Mouse (Mus musculus) hindbrain, postnatal 0 days (tissue): ENCODE results near the gene Srsf4. TPM values are rescaled to one million over a fixed set of nuclear protein-coding genes. Genes with fewer than 3 reads are reported as not detected.

ENCODE experiments used
- ATAC-seq: fragments of 200-750 bp; cut with Nextera tagmentation; 2 replicates; pipeline ENCODE4 v1.8.0; 2017; ENCODE audit warnings: mild to moderate bottlenecking, moderate TSS enrichment, moderate library complexity
- DNase-seq: peaks from one replicate; pipeline ENCODE4 v3.0.0-alpha.2; 2015; ENCODE audit warnings: low spot score
- H3K27ac ChIP-seq: fragments of 300-500 bp; sonication (generic); 2 replicates; pipeline ENCODE4 v1.5.1; 2014; ENCODE audit warnings: mild to moderate bottlenecking
- H3K27me3 ChIP-seq: fragments of 300-500 bp; sonication (generic); 2 replicates; pipeline ENCODE4 v1.6.1; 2014; ENCODE audit warnings: low read length, mixed read lengths; ENCODE audit not compliant: insufficient read depth
- H3K36me3 ChIP-seq: fragments of 300-500 bp; sonication (generic); 2 replicates; pipeline ENCODE4 v1.6.1; 2014; ENCODE audit warnings: low read length, mixed read lengths; ENCODE audit not compliant: insufficient read depth
- H3K4me1 ChIP-seq: fragments of 300-500 bp; sonication (generic); 2 replicates; pipeline ENCODE4 v1.6.1; 2014; ENCODE audit warnings: antibody characterized with exemption, low read length, mixed read lengths; ENCODE audit not compliant: insufficient read depth
- H3K4me2 ChIP-seq: fragments of 300-500 bp; sonication (generic); 2 replicates; pipeline ENCODE4 v1.6.1; 2014; ENCODE audit warnings: low read depth, mild to moderate bottlenecking, low read length, moderate library complexity, mixed read lengths
- H3K4me3 ChIP-seq: fragments of 300-500 bp; sonication (generic); 2 replicates; pipeline ENCODE4 v1.5.1; 2014; ENCODE audit warnings: low read length
- H3K9ac ChIP-seq: fragments of 300-500 bp; sonication (generic); replicated peaks from 2 replicates; pipeline ENCODE4 v1.6.1; 2014; ENCODE audit warnings: mild to moderate bottlenecking, low read length, moderate library complexity, mixed read lengths
- H3K9me3 ChIP-seq: fragments of 300-500 bp; sonication (generic); 2 replicates; pipeline ENCODE4 v1.6.1; 2016; ENCODE audit warnings: low read length, mixed read lengths
- CTCF ChIP-seq: IDR thresholded peaks from 2 replicates; pipeline ENCODE4 v1.5.1; 2016; ENCODE audit warnings: antibody characterized with exemption, control low read depth, low read depth
- WGBS: fragments of 180-500 bp; shearing (Covaris S2); extraction: QIAGEN DNeasy Blood & Tissue Kit; methylation state at CpG from one replicate; pipeline ENCODE4 v1.1.7; 2014; 5-methylcytosine and 5-hydroxymethylcytosine counted together
- polyA plus RNA-seq: library from polyadenylated mRNA; unstranded; fragments of >200 nt; fragmentation: Nextera tagmentation; extraction: Ambion mirVana; gene quantifications from 2 replicates; pipeline ENCODE4 v1.2.1, GENCODE M21; 2015
- total RNA-seq: library from RNA; depleted of rRNA; stranded (reverse); fragments of >200 nt; gene quantifications from 2 replicates; pipeline ENCODE4 v1.2.3, GENCODE M21; 2014

The Srsf4 gene
- total and polyA plus RNA-seq, 2 experiments from 2014 or later, result 25.9 to 76.0 TPM

DNA sequence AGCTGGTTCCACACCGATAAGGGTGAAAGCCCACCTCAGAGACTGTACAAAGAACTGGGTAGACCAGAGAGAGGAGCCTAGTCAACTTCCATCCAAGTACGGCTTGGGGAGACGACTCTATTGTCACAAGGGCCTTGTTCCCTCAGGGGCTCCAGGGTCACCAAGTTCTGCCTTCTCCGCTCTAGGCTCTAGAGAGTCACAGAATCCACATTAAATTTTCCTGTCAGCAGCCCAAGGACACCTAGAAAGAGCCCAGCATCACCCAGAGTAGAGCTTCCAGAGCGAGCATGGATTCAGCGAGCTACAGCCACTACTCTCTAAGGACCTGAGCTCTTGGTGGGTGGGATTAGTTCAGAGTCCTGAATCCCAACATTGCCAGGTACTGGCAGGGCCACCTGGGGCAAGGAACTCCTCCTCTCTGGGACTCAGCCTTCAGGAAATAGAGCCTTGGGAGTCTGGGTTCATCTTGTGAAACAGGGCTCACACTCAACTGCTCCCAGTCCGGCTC is 44.7 kb downstream of the Srsf4 start:
- peaks cover 4% of the 10 kb centered on the region; the same call in 1 of the 2 replicates for H3K36me3 ChIP-seq
- no peak overlapping the region for H3K9ac ChIP-seq
- H3K27me3 ChIP-seq, result peaks cover 44% of the 10 kb centered on the region
- no peak overlapping the region for H3K4me2 ChIP-seq
- ATAC-seq, result no peak
- TF ChIP-seq CTCF, result no peak
- no peaks in the 10 kb centered on the region for H3K9me3 ChIP-seq
- peaks cover 7% of the 10 kb centered on the region; the same call in 1 of the 2 replicates for H3K4me1 ChIP-seq
- no peak overlapping the region for H3K27ac ChIP-seq
- H3K4me3 ChIP-seq, result no peak overlapping the region
- DNase-seq, result no peak
- 75% methylated on average over 7 of the region's 7 CpGs for WGBS

- peaks cover 6% of the 10 kb centered on the region; the same call in 1 of the 2 replicates for H3K36me3 ChIP-seq
- no peak overlapping the region for H3K27ac ChIP-seq
- no peak for TF ChIP-seq CTCF
- no peak overlapping the region for H3K4me3 ChIP-seq
- H3K4me1 ChIP-seq, result peaks cover 7% of the 10 kb centered on the region; the same call in 1 of the 2 replicates
- H3K9ac ChIP-seq, result no peak overlapping the region
- ATAC-seq (no peak), DNase-seq (no peak)
- H3K27me3 ChIP-seq, result peaks cover 48% of the 10 kb centered on the region
- H3K9me3 ChIP-seq, result no peaks in the 10 kb centered on the region
- 33% methylated on average over 15 of the region's 15 CpGs for WGBS
- H3K4me2 ChIP-seq, result no peak overlapping the region
These were observed 45.5 kb downstream of the Srsf4 start for GRCm38 (mm10) chr4:131918711-131919500.

DNA sequence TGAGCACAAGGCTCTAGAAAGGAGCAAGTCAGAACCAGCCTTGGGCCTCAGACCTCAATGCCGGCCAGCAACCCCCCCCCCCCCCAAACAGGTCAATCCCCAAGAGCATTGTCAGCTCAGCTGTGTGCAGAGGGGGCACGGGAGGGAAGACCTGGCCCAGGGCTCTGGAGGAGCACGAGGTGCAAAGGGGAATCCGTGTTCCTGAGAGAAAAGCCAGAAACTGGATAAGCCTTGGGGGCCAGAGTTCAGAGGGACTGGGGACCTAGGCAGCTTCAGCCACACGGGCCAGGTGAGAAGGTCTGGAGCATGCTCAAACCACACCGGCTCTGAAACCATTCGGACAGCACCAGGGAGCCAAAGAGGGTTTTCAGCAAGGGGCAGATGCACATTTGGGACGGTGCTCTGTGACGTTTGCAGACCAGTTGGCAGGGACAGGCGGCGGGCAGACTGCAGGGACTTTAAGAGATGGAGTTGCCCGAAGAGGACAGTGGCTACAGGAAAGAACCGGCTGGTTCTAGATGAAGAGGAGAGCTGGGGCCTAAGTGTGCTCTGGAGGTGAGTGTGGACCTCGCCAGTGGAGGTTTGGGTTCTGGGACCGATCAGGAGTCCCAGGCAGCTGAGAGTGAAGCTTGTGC is 46.2 kb downstream of the Srsf4 start:
- Histone ChIP-seq H3K27ac (no peak overlapping the region), H3K27me3 (peaks cover 50% of the 10 kb centered on the region), H3K4me1 (peaks cover 7% of the 10 kb centered on the region; the same call in 1 of the 2 replicates), H3K4me2 (no peak overlapping the region), H3K4me3 (peak overlapping the region; percentile 48; the same call in 1 of the 2 replicates), H3K9ac (no peak overlapping the region), H3K9me3 (no peaks in the 10 kb centered on the region), H3K36me3 (peaks cover 6% of the 10 kb centered on the region; the same call in 1 of the 2 replicates)
- 38% methylated on average over 15 of the region's 15 CpGs for WGBS
- no peak for ATAC-seq
- no peak for TF ChIP-seq CTCF
- no peak for DNase-seq

DNA sequence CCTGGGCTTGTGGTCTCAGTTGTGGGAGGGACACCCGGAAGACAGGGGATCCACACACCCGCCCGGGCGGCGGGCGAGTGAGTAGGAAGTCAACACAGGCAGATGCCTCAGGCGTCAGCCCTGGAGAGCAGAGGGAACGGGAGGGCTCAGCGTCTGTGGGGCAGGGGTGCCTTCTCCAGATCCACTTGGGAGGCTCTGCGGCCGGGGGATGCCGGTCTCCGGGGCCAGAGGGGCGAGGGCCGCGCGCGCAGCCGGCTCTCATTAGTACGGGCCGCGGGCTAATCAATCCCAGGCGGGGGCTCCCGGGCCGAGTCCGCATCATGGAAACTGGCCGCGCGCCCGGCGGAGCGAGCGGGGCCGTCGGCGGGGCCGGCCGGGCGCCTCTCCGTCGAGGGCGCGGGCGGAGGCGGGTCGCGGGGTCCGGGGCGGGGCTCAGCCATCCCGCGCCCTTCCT is 46.8 kb downstream of the Srsf4 start:
- H3K27me3 ChIP-seq, result peaks cover 49% of the 10 kb centered on the region
- H3K9me3 ChIP-seq, result no peaks in the 10 kb centered on the region
- no peak for TF ChIP-seq CTCF
- 10% methylated on average over 38 of the region's 51 CpGs for WGBS
- H3K4me3 ChIP-seq, result peak overlapping the region; percentile 48
- no peak for DNase-seq
- no peak overlapping the region for H3K27ac ChIP-seq
- peaks cover 5% of the 10 kb centered on the region; the same call in 1 of the 2 replicates for H3K4me1 ChIP-seq
- H3K9ac ChIP-seq, result no peak overlapping the region
- no peak for ATAC-seq
- H3K36me3 ChIP-seq, result peaks cover 11% of the 10 kb centered on the region; the same call in 1 of the 2 replicates
- peak overlapping the region; percentile 67 for H3K4me2 ChIP-seq

DNA sequence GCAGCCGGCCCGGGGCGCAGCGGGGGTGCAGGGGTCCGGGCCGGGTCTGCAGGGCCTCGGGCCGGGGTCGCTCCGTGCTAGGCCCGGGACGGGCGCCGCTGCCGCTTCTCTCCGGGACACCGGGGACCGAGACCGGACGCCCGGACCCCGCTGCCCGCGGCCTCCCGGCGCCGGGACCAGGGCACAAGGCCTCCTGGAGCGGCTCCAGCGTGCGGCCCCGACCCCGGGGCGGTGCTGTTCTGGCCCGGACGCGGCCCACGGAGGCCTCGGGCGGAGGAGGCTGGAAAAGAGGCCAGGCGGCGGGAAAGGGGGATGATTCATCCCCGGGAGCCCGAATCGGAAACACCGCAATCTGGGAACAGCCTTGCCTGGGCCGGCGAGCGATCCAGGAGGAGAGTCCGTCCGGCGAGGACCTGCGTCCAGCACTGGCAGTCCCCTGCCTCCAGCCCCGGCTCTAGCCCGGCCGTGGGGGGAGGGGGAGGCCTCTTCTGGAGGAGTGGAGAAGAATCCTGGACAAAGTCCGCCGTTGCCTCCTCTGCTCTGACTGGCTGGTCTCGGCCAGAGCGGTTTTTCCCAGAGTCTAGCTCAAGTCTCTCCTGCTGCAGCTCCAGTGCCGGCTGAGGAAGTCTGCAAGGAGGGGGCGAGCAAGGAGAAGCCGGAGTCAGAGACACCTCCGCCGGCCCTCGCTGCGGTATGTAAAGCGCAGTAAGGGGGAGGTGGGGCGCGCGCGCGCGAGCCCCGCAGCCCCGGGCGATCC is 47.4 kb downstream of the Srsf4 start:
- H3K9me3 ChIP-seq, result no peaks in the 10 kb centered on the region
- TF ChIP-seq CTCF, result no peak
- peaks cover 15% of the 10 kb centered on the region; the same call in 1 of the 2 replicates for H3K36me3 ChIP-seq
- H3K27me3 ChIP-seq, result peaks cover 46% of the 10 kb centered on the region
- H3K27ac ChIP-seq, result no peak overlapping the region
- peak overlapping the region; percentile 48 for H3K4me3 ChIP-seq
- DNase-seq, result no peak
- no peaks in the 10 kb centered on the region; the same call in 1 of the 2 replicates for H3K4me1 ChIP-seq
- peak overlapping the region; percentile 53 for H3K9ac ChIP-seq
- 2% methylated on average over 72 of the region's 76 CpGs for WGBS
- H3K4me2 ChIP-seq, result peak overlapping the region; percentile 67
- peak; percentile 12; the same call in 1 of the 2 replicates for ATAC-seq
